Comparison of ENCODE assay signal across 25 mouse cellular contexts in the genomic region with DNA sequence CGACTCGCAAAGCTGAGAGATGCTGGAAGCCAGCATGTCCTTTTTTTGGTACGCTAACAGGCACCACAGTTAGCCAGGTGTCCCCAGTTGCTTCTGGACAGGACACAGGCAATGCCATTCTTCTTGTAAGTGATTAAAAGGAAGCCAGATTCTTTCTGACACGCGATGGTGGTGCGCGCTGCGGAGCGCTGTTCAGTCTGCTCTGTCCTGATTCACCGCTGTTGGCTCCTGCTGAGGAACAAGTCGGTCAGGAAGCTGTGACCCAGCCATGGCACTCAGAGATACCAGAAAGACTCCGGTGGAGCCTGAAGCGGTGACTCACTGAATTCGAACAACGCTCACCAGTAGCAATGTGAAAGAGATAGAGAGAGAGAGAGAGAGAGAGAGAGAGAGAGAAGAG.
DNase-seq lines count a peak whose midpoint lies in the region; ATAC-seq and TF ChIP-seq lines count a peak whose summit lies in the region.
"Had no signal": no experiment of that assay in that cellular context is flagged by ENCODE, and none has a peak within 500 bp of the region (broad histone marks: within the 10 kb centered on the region; RNA-seq: fewer than 3 reads in every experiment).

No protein-coding gene starts in this region.

- no peaks in the 10 kb centered on the region for H3K79me2 ChIP-seq in myocyte (ENCODE audit: control insufficient read depth, insufficient read depth)

- ATAC-seq in midbrain, embryonic 16.5 days = no peak
- ATAC-seq: activated CD4-positive, CD25-positive, alpha-beta regulatory T cell, adult 4 months; CD4-positive, CD25-positive, alpha-beta regulatory T cell, adult 4 months; forebrain, embryonic 16.5 days; intestine, embryonic 15.5 days had no signal

- H3K4me1 ChIP-seq in midbrain, embryonic 16.5 days (ENCODE audit: control insufficient read depth, insufficient read depth, low read length) = no peaks in the 10 kb centered on the region
- H3K4me1 ChIP-seq: forebrain, embryonic 12.5 days; heart, embryonic 10.5 days; heart, embryonic 15.5 days; hindbrain, embryonic 10.5 days; intestine, embryonic 15.5 days had no signal

- H3K9me3 ChIP-seq in midbrain, embryonic 16.5 days (replicated peaks; ENCODE audit: control insufficient read depth, low read length, poor library complexity, severe bottlenecking) = no peaks in the 10 kb centered on the region
- H3K9me3 ChIP-seq: embryonic facial prominence, embryonic 12.5 days; forebrain, embryonic 12.5 days; heart, embryonic 10.5 days; heart, embryonic 15.5 days; hindbrain, embryonic 10.5 days; intestine, embryonic 15.5 days had no signal

- H3K27me3 ChIP-seq in myocyte (ENCODE audit: control insufficient read depth, insufficient read depth, insufficient read length) = no peaks in the 10 kb centered on the region
- H3K27me3 ChIP-seq in midbrain, embryonic 16.5 days (ENCODE audit: control insufficient read depth, insufficient read depth, low read depth, low read length) = no peaks in the 10 kb centered on the region
- H3K27me3 ChIP-seq: embryonic facial prominence, embryonic 12.5 days; forebrain, embryonic 12.5 days; heart, embryonic 15.5 days; intestine, embryonic 15.5 days had no signal

- H3K27ac ChIP-seq in gastrocnemius, adult 2 months = no peak overlapping the region
- H3K27ac ChIP-seq in midbrain, embryonic 16.5 days (ENCODE audit: low read length) = no peak overlapping the region
- H3K27ac ChIP-seq: embryonic facial prominence, embryonic 12.5 days; forebrain, embryonic 12.5 days; heart, embryonic 10.5 days; heart, embryonic 15.5 days; hindbrain, embryonic 10.5 days; hindbrain, embryonic 14.5 days; intestine, embryonic 15.5 days had no signal

- H3K9ac ChIP-seq in midbrain, embryonic 16.5 days (ENCODE audit: low read depth, low read length) = no peak overlapping the region
- H3K9ac ChIP-seq: embryonic facial prominence, embryonic 12.5 days; forebrain, embryonic 12.5 days; heart, embryonic 15.5 days; hindbrain, embryonic 14.5 days; intestine, embryonic 15.5 days had no signal

- no peak overlapping the region for H3ac ChIP-seq in myocyte (ENCODE audit: control insufficient read depth, insufficient read length)

- intact Hi-C loops in gastrocnemius, adult 2 months (cut with DNase I) = no loop called here
- intact Hi-C loops in gastrocnemius, postnatal 36 days (cut with DNase I) = no loop called here

- peak; percentile 23 to 28 for DNase-seq in adrenal gland, adult (ENCODE audit: inconsistent age in 2 of 2, low spot score in 1 of 2)
- DNase-seq in adrenal gland, postnatal 10 days = no peak
- DNase-seq in gastrocnemius, adult 2 months = no peak
- DNase-seq in gastrocnemius, postnatal 36 days = no peak
- peak; percentile 29 to 66 for DNase-seq in urinary bladder, adult 18-20 months (ENCODE audit: low spot score in 2 of 2)
- no peak for DNase-seq in urinary bladder, postnatal 10 days (ENCODE audit: low spot score)
- DNase-seq: B cell, adult 2 months; cerebellum, adult 11-12 months; cerebellum, adult 9-10 months; cerebellum, postnatal 25 days; gastrocnemius, postnatal 14 days; heart, postnatal 14 days had no signal

- H3K36me3 ChIP-seq in myocyte (ENCODE audit: control insufficient read depth, insufficient read depth) = no peaks in the 10 kb centered on the region
- H3K36me3 ChIP-seq in midbrain, embryonic 16.5 days (ENCODE audit: control insufficient read depth, insufficient read depth, low read length) = no peaks in the 10 kb centered on the region
- H3K36me3 ChIP-seq: embryonic facial prominence, embryonic 12.5 days; forebrain, embryonic 12.5 days; G1E; heart, embryonic 10.5 days; heart, embryonic 15.5 days; hindbrain, embryonic 10.5 days; intestine, embryonic 15.5 days had no signal

- H3K4me2 ChIP-seq in myocyte (ENCODE audit: low read depth) = peak overlapping the region; percentile 30
- no peak overlapping the region for H3K4me2 ChIP-seq in midbrain, embryonic 16.5 days (ENCODE audit: low read length)
- H3K4me2 ChIP-seq: embryonic facial prominence, embryonic 12.5 days; forebrain, embryonic 12.5 days; heart, embryonic 15.5 days; hindbrain, embryonic 14.5 days; intestine, embryonic 15.5 days had no signal

- H3K4me3 ChIP-seq in gastrocnemius, adult 2 months = peak overlapping the region; percentile 24; the same call in 1 of the 2 replicates
- no peak overlapping the region for H3K4me3 ChIP-seq in myocyte
- no peak overlapping the region for H3K4me3 ChIP-seq in midbrain, embryonic 16.5 days (ENCODE audit: low read depth, low read length)
- H3K4me3 ChIP-seq: embryonic facial prominence, embryonic 12.5 days; forebrain, embryonic 12.5 days; heart, embryonic 10.5 days; heart, embryonic 15.5 days; hindbrain, embryonic 10.5 days; intestine, embryonic 15.5 days had no signal

- TF ChIP-seq POLR2A in myocyte (IDR thresholded peaks at IDR 0.05; ENCODE audit: insufficient read length, low read depth) = no peak

- 95% methylated on average over 15 of the region's 15 CpGs for WGBS in midbrain, embryonic 16.5 days

- TF ChIP-seq CTCF in gastrocnemius, adult 2 months (IDR thresholded peaks at IDR 0.05) = no peak

TF ChIP-seq in myocyte, 11 proteins besides CTCF, POLR2A, EP300 and RAD21:
- TF ChIP-seq MAX (IDR thresholded peaks at IDR 0.05; ENCODE audit: low read depth) (no peak), POLR2AphosphoS2 (IDR thresholded peaks at IDR 0.05; ENCODE audit: insufficient read length, low read depth) (no peak)
TF ChIP-seq in myocyte: peak in this region for 0.

Comparison
In these comparisons a context has a peak if more than half of its experiments do, and no peak if none do; other contexts are left out.
1. DNase-seq: peak in adrenal gland, adult (2 of 2) and urinary bladder, adult 18-20 months (2 of 2); none in adrenal gland, postnatal 10 days (single experiment), gastrocnemius, adult 2 months (single experiment), gastrocnemius, postnatal 36 days (0 of 2) and urinary bladder, postnatal 10 days (single experiment).